Mouse (Mus musculus) lung, adult 18-20 months (tissue): ENCODE measurements around the gene Enpep.

Experiments used
- DNase-seq, 2 experiments: peaks; one replicate each; pipeline ENCODE4 v3.0.0; 2022; ENCODE audit warnings: mixed read lengths in 2 of 2

The Enpep gene

GRCm38 (mm10) chr3:129238010-129238409, 94.5 kb downstream of the Enpep start:
- DNase-seq: no peak

GRCm38 (mm10) chr3:129227331-129227730, 105.2 kb downstream of the Enpep start:
- DNase-seq: no peak

GRCm38 (mm10) chr3:129226681-129227080, 105.8 kb downstream of the Enpep start:
- no peak for DNase-seq

- DNase-seq: no peak
These were observed 106.8 kb downstream of the Enpep start for GRCm38 (mm10) chr3:129225577-129226289.

GRCm38 (mm10) chr3:129224806-129225576, 107.5 kb downstream of the Enpep start:
- no peak for DNase-seq

GRCm38 (mm10) chr3:129223964-129224805, 108.3 kb downstream of the Enpep start:
- DNase-seq: no peak

- no peak for DNase-seq
These were observed 109.1 kb downstream of the Enpep start for GRCm38 (mm10) chr3:129223401-129223800.

- no peak for DNase-seq
These were observed 109.9 kb downstream of the Enpep start for GRCm38 (mm10) chr3:129222448-129223290.

GRCm38 (mm10) chr3:129221380-129222260, 110.9 kb downstream of the Enpep start:
- DNase-seq: no peak

GRCm38 (mm10) chr3:129220681-129221379, 111.7 kb downstream of the Enpep start:
- no peak for DNase-seq

GRCm38 (mm10) chr3:129220086-129220670, 112.3 kb downstream of the Enpep start:
- DNase-seq: no peak
